Mouse (Mus musculus): Measurements from ENCODE around the gene Sept5.

The Sept5 gene

DNA sequence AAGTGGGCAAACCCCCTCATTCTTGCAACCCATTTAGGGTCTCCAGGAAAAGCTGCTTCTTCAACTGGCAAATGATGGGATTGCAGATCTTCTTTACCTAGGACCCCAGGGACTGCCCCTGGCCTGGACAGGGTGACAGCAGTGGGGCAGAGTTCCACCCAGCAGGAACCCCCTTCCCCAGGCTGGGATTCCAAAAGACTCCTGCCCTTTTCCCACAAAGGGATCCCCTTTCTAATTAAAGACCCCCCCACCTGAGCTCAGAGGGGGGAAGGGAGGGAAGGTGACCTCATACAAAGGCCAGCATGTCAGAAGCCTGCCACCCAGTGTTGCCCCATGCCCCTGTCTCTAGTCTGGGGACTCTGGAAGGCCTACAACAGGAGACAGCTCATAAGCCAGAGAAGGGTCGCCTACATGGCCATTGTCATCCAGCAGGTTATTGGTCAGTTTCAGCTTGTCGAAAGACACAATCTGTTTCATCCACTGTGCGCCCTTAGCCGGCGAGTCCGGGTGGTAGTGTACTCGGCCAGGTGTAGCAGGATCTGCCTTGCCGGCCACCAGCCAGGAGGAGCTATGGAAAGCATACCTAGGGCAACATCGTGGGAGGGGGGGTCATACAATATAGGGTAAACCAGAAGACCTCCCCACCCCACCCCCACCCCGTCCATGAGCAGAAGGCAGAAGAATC is 45.9 kb downstream of the Sept5 start:
- DNase-seq (ENCODE audit: low spot score) = no peak

DNA sequence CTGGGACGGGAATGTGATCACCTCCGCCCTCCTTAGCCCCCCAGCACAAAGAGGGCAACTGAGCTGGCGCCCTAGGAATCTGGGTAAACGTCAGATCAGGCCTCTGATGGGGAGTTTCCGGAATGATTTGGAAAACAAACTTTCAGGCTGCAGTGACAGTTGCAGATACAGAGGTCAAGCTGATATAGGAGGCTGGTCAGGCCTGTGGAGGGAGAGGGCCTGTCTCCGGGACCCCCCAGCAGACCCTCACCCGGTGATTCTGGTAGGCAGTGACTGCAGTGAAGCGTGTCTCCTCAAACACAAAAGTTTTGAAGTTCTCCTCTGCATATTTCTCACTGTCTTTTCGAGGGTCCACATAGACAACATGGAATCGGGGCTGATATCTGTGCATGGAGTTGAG is 46.6 kb downstream of the Sept5 start:
- DNase-seq (ENCODE audit: low spot score) = no peak

- DNase-seq (ENCODE audit: low spot score) = peak; percentile 40
These were observed 47.2 kb downstream of the Sept5 start for GRCm38 (mm10) chr16:18582426-18583148.

GRCm38 (mm10) chr16:18581623-18582205 is 48.0 kb downstream of the Sept5 start:
- peak; percentile 53 for DNase-seq (ENCODE audit: low spot score)

GRCm38 (mm10) chr16:18581050-18581622 is 48.6 kb downstream of the Sept5 start:
- peak; percentile 30 for DNase-seq (ENCODE audit: low spot score)

DNA sequence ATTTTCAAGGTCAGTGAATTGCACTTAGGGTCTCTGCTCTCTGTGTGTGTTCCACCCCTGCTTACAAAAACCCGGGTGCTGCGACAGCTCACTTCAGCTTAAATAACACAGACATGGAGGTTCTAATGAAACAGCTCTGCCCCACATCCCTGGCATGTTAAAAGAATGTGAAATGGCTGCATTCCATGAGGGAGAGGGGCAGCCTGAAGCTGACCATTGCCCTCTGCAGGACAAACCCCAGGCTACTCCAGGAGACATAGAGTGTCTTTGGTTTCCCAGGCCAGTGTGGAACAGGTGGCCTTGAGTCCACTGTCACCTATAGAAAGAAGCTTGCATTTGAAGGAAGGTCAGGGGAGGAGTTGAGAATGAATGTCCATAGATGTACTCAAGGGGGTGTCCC is 49.4 kb downstream of the Sept5 start:
- peak; percentile 48 for DNase-seq (ENCODE audit: low spot score)

DNA sequence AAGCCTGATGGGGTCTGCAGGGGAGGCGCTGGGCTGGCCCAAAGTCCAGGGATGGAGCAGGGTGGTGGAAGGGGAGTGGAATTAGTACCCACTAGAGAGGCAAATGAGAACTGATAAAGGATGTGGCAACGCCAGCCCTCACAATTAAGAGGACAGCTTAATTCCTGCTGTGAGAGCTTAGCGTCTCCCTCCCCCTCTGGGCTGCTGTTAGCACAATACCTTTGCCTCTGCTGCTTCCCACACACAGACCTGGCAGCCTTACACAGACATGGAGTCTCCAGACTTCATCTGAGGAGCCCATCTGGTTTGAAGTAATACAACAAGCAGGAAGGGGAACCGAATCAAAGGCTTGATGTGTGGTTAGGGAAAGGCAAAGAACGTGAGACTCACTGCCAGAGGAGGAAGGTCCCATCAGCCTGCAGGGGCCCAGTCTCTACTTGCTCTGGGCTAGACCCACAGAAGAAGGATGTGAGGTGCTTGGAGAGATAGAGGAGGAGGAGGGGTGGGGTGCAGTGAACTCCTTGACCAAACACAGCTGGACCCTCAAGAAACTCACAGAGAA is 52.1 kb downstream of the Sept5 start:
- DNase-seq (ENCODE audit: low spot score) = peak; percentile 26

DNA sequence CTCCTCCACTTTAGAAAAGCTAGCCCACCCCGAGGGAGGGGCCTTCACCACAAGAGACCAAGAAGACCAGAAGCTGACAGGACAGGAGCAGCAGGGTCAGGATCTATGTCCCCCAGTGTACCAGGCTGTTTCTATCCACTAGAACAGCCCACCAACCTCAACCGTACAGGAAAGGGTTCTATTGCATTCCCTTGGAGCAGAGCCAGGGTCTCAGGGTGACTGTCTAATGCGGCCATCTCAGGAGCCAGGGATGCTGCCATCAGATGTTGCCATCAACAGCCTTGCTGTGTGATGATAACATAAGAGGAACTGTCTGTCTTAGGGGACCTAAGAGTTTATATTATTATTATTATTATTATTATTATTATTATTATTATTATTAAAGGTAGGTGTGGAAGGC is 52.7 kb downstream of the Sept5 start:
- DNase-seq (ENCODE audit: low spot score) = no peak

DNA sequence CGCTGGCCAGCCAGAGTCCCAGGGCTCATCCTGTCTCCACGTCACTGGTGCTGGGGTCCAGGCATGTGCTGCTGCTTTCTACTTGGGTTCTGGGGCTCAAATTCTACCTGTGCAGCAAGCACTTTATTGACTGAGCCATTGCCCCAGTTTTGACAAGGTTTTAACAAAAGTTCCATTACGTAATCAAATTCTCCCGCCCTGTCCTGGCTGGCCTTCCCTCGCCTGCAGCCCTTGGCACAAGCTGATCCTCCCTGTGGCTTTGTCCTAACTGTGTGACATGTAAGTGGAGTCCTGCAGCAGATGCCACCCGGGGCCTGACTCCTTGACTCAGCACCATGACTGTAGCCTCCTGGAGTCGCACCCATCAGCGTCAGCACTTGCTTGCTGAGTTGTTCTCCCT is 55.6 kb downstream of the Sept5 start:
- DNase-seq (ENCODE audit: low spot score) = no peak
